ENCODE assay signal across 22 mouse cellular contexts in genomic region chr6:97856502-97856901, GRCm38 (mm10). TPM values are rescaled to one million over a fixed set of nuclear protein-coding genes. Genes with fewer than 3 reads are reported as not detected.
DNase-seq lines count a peak whose midpoint lies in the region; ATAC-seq and TF ChIP-seq lines count a peak whose summit lies in the region.
"Had no signal": no experiment of that assay in that cellular context is flagged by ENCODE, and none has a peak within 500 bp of the region (broad histone marks: within the 10 kb centered on the region; RNA-seq: fewer than 3 reads in every experiment).

No protein-coding gene starts in this region.

- no peak for ATAC-seq in heart, embryonic 12.5 days (ENCODE audit: insufficient number of reproducible peaks, low FRiP score)
- no peak for ATAC-seq in lung, postnatal 0 days
- peak; percentile 64 for ATAC-seq in common myeloid progenitor, adult 5-6 weeks (replicated peaks; ENCODE audit: low read depth, poor library complexity, severe bottlenecking)
- ATAC-seq in cerebellum, adult (ENCODE audit: insufficient number of reproducible peaks, low FRiP score, low TSS enrichment), result no peak
- ATAC-seq: intestine, postnatal 0 days had no signal

- no peaks in the 10 kb centered on the region for H3K27me3 ChIP-seq in heart, embryonic 12.5 days (replicated peaks)
- H3K27me3 ChIP-seq in lung, postnatal 0 days (replicated peaks; ENCODE audit: insufficient read depth, low read length), result no peaks in the 10 kb centered on the region
- no peaks in the 10 kb centered on the region for H3K27me3 ChIP-seq in myocyte (ENCODE audit: control insufficient read depth, insufficient read depth, insufficient read length)
- H3K27me3 ChIP-seq: forebrain, embryonic 12.5 days; hindbrain, embryonic 15.5 days; kidney, embryonic 15.5 days; limb, embryonic 13.5 days; liver, embryonic 13.5 days; lung, embryonic 15.5 days; neural tube, embryonic 12.5 days had no signal

- no peak for DNase-seq in heart, adult 9 months (ENCODE audit: low spot score in 2 of 2)
- DNase-seq in lung, postnatal 0 days (ENCODE audit: low spot score), result peak; percentile 16
- DNase-seq in lung, postnatal 4 days, result no peak
- no peak for DNase-seq in frontal cortex, postnatal 25 days (ENCODE audit: low spot score in 2 of 2)
- DNase-seq: adrenal gland, adult 2 months; cerebellum, adult 2 months; gastrocnemius, postnatal 25 days; kidney, postnatal 4 days; liver, embryonic 13.5 days; thymus, postnatal 14 days had no signal

- H3K27ac ChIP-seq in heart, embryonic 12.5 days (ENCODE audit: poor library complexity, severe bottlenecking), result peak overlapping the region; percentile 49; the same call in 1 of the 2 replicates
- no peak overlapping the region for H3K27ac ChIP-seq in lung, postnatal 0 days (ENCODE audit: low read length)
- H3K27ac ChIP-seq: forebrain, embryonic 12.5 days; hindbrain, embryonic 15.5 days; kidney, embryonic 15.5 days; limb, embryonic 13.5 days; liver, embryonic 13.5 days; lung, embryonic 15.5 days; midbrain, embryonic 10.5 days; neural tube, embryonic 12.5 days had no signal

- TF ChIP-seq POLR2A in myocyte (IDR thresholded peaks at IDR 0.05; ENCODE audit: insufficient read length, low read depth), result no peak

- H3ac ChIP-seq in myocyte (ENCODE audit: control insufficient read depth, insufficient read length), result no peak overlapping the region

- TF ChIP-seq EP300 in lung, postnatal 0 days (IDR thresholded peaks at IDR 0.05), result no peak

- no peak overlapping the region for H3K4me3 ChIP-seq in heart, embryonic 12.5 days
- no peak overlapping the region for H3K4me3 ChIP-seq in lung, postnatal 0 days (ENCODE audit: low read depth, low read length)
- no peak overlapping the region for H3K4me3 ChIP-seq in myocyte
- H3K4me3 ChIP-seq: forebrain, embryonic 12.5 days; hindbrain, embryonic 15.5 days; kidney, embryonic 15.5 days; limb, embryonic 13.5 days; liver, embryonic 13.5 days; lung, embryonic 15.5 days; midbrain, embryonic 10.5 days; neural tube, embryonic 12.5 days had no signal

- no peak overlapping the region for H3K9ac ChIP-seq in heart, embryonic 12.5 days
- H3K9ac ChIP-seq in lung, postnatal 0 days (replicated peaks; ENCODE audit: low read depth), result no peak overlapping the region
- H3K9ac ChIP-seq: forebrain, embryonic 12.5 days; hindbrain, embryonic 15.5 days; kidney, embryonic 15.5 days; limb, embryonic 13.5 days; liver, embryonic 13.5 days; lung, embryonic 15.5 days; neural tube, embryonic 12.5 days had no signal

- H3K4me1 ChIP-seq in heart, embryonic 12.5 days (replicated peaks), result peaks cover 31% of the 10 kb centered on the region
- no peaks in the 10 kb centered on the region; the same call in 1 of the 2 replicates for H3K4me1 ChIP-seq in lung, postnatal 0 days (ENCODE audit: insufficient read depth, low read depth, low read length)
- H3K4me1 ChIP-seq: forebrain, embryonic 12.5 days; hindbrain, embryonic 15.5 days; kidney, embryonic 15.5 days; liver, embryonic 13.5 days; lung, embryonic 15.5 days; midbrain, embryonic 10.5 days; neural tube, embryonic 12.5 days had no signal

- H3K9me3 ChIP-seq in heart, embryonic 12.5 days (replicated peaks), result no peaks in the 10 kb centered on the region
- H3K9me3 ChIP-seq in lung, postnatal 0 days (ENCODE audit: low read length), result no peaks in the 10 kb centered on the region
- H3K9me3 ChIP-seq: forebrain, embryonic 12.5 days; hindbrain, embryonic 15.5 days; kidney, embryonic 15.5 days; limb, embryonic 13.5 days; liver, embryonic 13.5 days; lung, embryonic 15.5 days; midbrain, embryonic 10.5 days; neural tube, embryonic 12.5 days had no signal

- H3K4me2 ChIP-seq in heart, embryonic 12.5 days, result no peak overlapping the region
- no peak overlapping the region for H3K4me2 ChIP-seq in lung, postnatal 0 days (replicated peaks; ENCODE audit: low read depth, low read length)
- H3K4me2 ChIP-seq in myocyte (ENCODE audit: low read depth), result peak overlapping the region; percentile 80
- H3K4me2 ChIP-seq: forebrain, embryonic 12.5 days; hindbrain, embryonic 15.5 days; kidney, embryonic 15.5 days; limb, embryonic 13.5 days; liver, embryonic 13.5 days; lung, embryonic 15.5 days; neural tube, embryonic 12.5 days had no signal

- no peaks in the 10 kb centered on the region for H3K79me2 ChIP-seq in myocyte (ENCODE audit: control insufficient read depth, insufficient read depth)

- no peaks in the 10 kb centered on the region for H3K36me3 ChIP-seq in heart, embryonic 12.5 days
- H3K36me3 ChIP-seq in lung, postnatal 0 days (ENCODE audit: insufficient read depth, low read length), result no peaks in the 10 kb centered on the region
- H3K36me3 ChIP-seq in myocyte (ENCODE audit: control insufficient read depth, insufficient read depth), result no peaks in the 10 kb centered on the region
- H3K36me3 ChIP-seq: forebrain, embryonic 12.5 days; hindbrain, embryonic 15.5 days; kidney, embryonic 15.5 days; limb, embryonic 13.5 days; liver, embryonic 13.5 days; lung, embryonic 15.5 days; midbrain, embryonic 10.5 days; neural tube, embryonic 12.5 days had no signal

- WGBS in heart, embryonic 12.5 days, result 72% methylated on average over 8 of the region's 8 CpGs
- WGBS in lung, postnatal 0 days, result 65% methylated on average over 8 of the region's 8 CpGs

- TF ChIP-seq CTCF in lung, postnatal 0 days (IDR thresholded peaks at IDR 0.05), result no peak

TF ChIP-seq in myocyte, 11 proteins besides CTCF, POLR2A, EP300 and RAD21:
- TF ChIP-seq MYOG (IDR thresholded peaks at IDR 0.05; ENCODE audit: control insufficient read depth in 1 of 3, insufficient read depth in 1 of 3, insufficient read length in 2 of 3, low read depth in 2 of 3), result no peak
- no peak for TF ChIP-seq MYOD1 (IDR thresholded peaks at IDR 0.05; ENCODE audit: control insufficient read depth in 1 of 3, insufficient read length in 2 of 3, low read depth in 2 of 3)
- TF ChIP-seq CEBPB (IDR thresholded peaks at IDR 0.05; ENCODE audit: insufficient read depth, poor library complexity, severe bottlenecking), result no peak
- TF ChIP-seq REST (IDR thresholded peaks at IDR 0.05; ENCODE audit: insufficient read depth, insufficient read length), result no peak
- TF ChIP-seq POLR2AphosphoS2 (IDR thresholded peaks at IDR 0.05; ENCODE audit: insufficient read length, low read depth), result no peak
- no peak for TF ChIP-seq USF1 (IDR thresholded peaks at IDR 0.05; ENCODE audit: low read depth)
- no peak for TF ChIP-seq TCF3 (IDR thresholded peaks at IDR 0.05; ENCODE audit: insufficient read length, low read depth)
- no peak for TF ChIP-seq E2F4 (IDR thresholded peaks at IDR 0.05; ENCODE audit: insufficient read depth)
- no peak for TF ChIP-seq SRF (IDR thresholded peaks at IDR 0.05; ENCODE audit: control insufficient read depth, insufficient read length, low read depth)
- TF ChIP-seq TCF12 (IDR thresholded peaks at IDR 0.05; ENCODE audit: insufficient read depth, poor library complexity, severe bottlenecking), result no peak
- TF ChIP-seq MAX (IDR thresholded peaks at IDR 0.05; ENCODE audit: low read depth), result no peak

RNA-seq across cellular contexts. Expression of gene Mitf, which starts 49.6 kb away (rescaled TPM):
- polyA plus RNA-seq in heart, embryonic 12.5 days (2016; fragmentation: Nextera tagmentation; extraction: Ambion mirVana), result 19.5 and 20.9 TPM in 2 replicates
- polyA plus RNA-seq in lung, postnatal 0 days (2015; fragmentation: Nextera tagmentation; extraction: Ambion mirVana), result 3.7 and 3.9 TPM in 2 replicates
- total RNA-seq in common myeloid progenitor, adult 5-6 weeks (2017), result 4.5 and 6.3 TPM in 2 replicates
- 2.4 TPM for polyA plus RNA-seq in myocyte (2012; fragmentation: generic; extraction: Trizol)
